Mouse (Mus musculus) cerebellum, adult 2 months (tissue): ENCODE data around the gene Rpl21.

Experiments used
- CTCF ChIP-seq: fragments of 200-500 bp; IDR thresholded peaks from 2 replicates; pipeline ENCODE4 v1.5.1; 2011; ENCODE audit warnings: low read depth, mild to moderate bottlenecking, control low read depth, low read length, moderate library complexity, borderline replicate concordance; ENCODE audit not compliant: insufficient read depth
- POLR2A ChIP-seq: fragments of 200-500 bp; IDR thresholded peaks from 2 replicates; pipeline ENCODE4 v1.6.1; 2011; ENCODE audit warnings: low read length, control low read depth, borderline replicate concordance; ENCODE audit not compliant: insufficient read depth

GRCm38 (mm10) chr5:146867246-146867945, 34.7 kb downstream of the Rpl21 start:
- TF ChIP-seq POLR2A (no peak), CTCF (no peak)
